Mouse (Mus musculus) layer of hippocampus, adult 2 months (tissue): Measurements from ENCODE around the gene Man1c1. TPM values are rescaled to one million over a fixed set of nuclear protein-coding genes. Genes with fewer than 3 reads are reported as not detected.

Source experiments
- DNase-seq, 2 experiments: peaks; one replicate each; pipeline ENCODE4 v3.0.0; 2022; ENCODE audit warnings: low spot score in 2 of 2
- H3K27ac ChIP-seq: fragments of 200-600 bp; 2 replicates; pipeline ENCODE4 v1.8.1; 2022
- H3K4me3 ChIP-seq: fragments of 200-600 bp; 2 replicates; pipeline ENCODE4 v1.8.1; 2022; ENCODE audit warnings: mild to moderate bottlenecking
- CTCF ChIP-seq: fragments of 200-600 bp; conservative IDR thresholded peaks from 2 replicates; pipeline ENCODE4 v1.8.1; 2022; ENCODE audit warnings: antibody characterized with exemption, mild to moderate bottlenecking, moderate library complexity
- total RNA-seq, 2 experiments: library from RNA; stranded (reverse); gene quantifications; 2 replicates each; pipeline ENCODE4 v1.2.3; 2021

Man1c1 gene
- total RNA-seq, 2 experiments from 2014 or later = 22.1 to 25.1 TPM

- DNase-seq = no peak
- Histone ChIP-seq H3K4me3 (no peak overlapping the region), H3K27ac (peak overlapping the region; percentile 80)
- no peak for TF ChIP-seq CTCF
Observed at GRCm38 (mm10) chr4:134618810-134619488, 85.1 kb downstream of the Man1c1 start.

DNA sequence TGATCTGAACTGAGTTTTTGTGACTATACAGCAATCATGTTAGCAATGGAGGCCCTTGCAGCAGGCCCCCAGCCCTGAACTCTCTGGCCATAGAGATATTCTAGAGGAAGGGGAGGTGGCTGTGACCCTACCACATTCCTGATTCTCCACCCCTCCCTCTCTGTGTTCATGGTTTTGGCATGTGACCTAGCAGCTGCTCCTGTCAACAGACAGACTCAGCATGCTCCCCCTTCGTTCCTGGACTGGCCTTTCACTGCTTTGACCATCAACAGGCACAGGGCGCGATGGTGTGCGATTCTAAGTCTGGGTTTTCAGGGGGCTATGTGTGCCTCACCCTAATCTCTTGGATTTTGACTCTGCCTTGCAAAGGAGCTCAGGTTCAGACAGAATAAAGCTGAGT, 86.3 kb downstream of the Man1c1 start:
- DNase-seq = no peak
- TF ChIP-seq CTCF = no peak
- no peak overlapping the region for H3K27ac ChIP-seq
- no peak overlapping the region for H3K4me3 ChIP-seq

GRCm38 (mm10) chr4:134615929-134616625, 88.0 kb downstream of the Man1c1 start:
- Histone ChIP-seq H3K27ac (peak overlapping the region; percentile 23; the same call in 1 of the 2 replicates), H3K4me3 (no peak overlapping the region)
- TF ChIP-seq CTCF = peak; percentile 36
- DNase-seq = no peak

GRCm38 (mm10) chr4:134612070-134612667, 91.9 kb downstream of the Man1c1 start:
- no peak for DNase-seq
- TF ChIP-seq CTCF = no peak
- no peak overlapping the region for H3K27ac ChIP-seq
- no peak overlapping the region for H3K4me3 ChIP-seq

DNA sequence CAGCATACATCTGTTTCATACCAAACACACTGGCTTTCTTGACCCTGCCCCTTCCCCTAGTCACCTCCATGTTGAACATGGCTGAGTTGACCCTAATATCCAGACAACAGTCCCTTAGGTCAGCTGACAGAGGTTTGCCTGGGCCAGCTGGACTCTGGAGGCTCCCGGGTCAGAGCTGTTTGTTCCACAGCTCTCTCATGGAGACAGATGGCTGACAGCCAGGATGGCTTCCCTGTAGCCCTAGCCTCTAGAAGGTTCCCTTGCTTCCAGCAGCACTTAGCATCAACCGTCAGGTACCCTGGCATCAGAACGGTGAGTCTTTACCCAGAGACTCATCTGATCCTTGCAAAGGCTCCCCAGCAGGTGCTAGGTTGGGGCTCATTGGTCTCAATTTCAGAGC, 93.5 kb downstream of the Man1c1 start:
- DNase-seq = no peak
- Histone ChIP-seq H3K27ac (no peak overlapping the region), H3K4me3 (no peak overlapping the region)
- TF ChIP-seq CTCF = no peak

GRCm38 (mm10) chr4:134607679-134608078, 96.4 kb downstream of the Man1c1 start:
- DNase-seq = no peak
- Histone ChIP-seq H3K4me3 (no peak overlapping the region), H3K27ac (no peak overlapping the region)
- no peak for TF ChIP-seq CTCF

- no peak for TF ChIP-seq CTCF
- Histone ChIP-seq H3K4me3 (no peak overlapping the region), H3K27ac (no peak overlapping the region; the same call in 1 of the 2 replicates)
- DNase-seq = no peak
Observed at GRCm38 (mm10) chr4:134606054-134606453, 98.0 kb downstream of the Man1c1 start.

DNA sequence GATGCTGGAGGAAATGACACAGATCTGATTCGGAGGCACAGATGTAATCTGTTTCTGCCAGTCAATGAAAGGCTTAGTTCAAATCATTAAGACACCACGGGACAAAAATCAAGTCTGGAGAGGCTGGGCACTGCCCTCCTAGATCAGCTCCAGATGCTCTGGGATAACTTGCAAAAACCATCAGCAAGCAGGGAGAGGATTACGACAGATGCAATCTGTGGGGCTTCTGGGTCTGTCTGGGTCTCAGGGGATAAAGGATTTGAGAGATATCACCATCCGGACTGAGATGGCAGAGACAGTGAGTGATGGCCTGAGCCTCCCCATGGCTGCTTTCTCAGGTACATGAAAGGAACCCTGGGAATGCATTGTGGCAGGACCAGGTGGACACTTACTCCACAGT, 99.6 kb downstream of the Man1c1 start:
- TF ChIP-seq CTCF = no peak
- no peak for DNase-seq

GRCm38 (mm10) chr4:134603553-134603952, 100.5 kb downstream of the Man1c1 start:
- H3K27ac ChIP-seq = no peak overlapping the region
- DNase-seq = no peak
- no peak for TF ChIP-seq CTCF
- no peak overlapping the region for H3K4me3 ChIP-seq

More for the DNA sequence above, 99.6 kb downstream of the Man1c1 start:
- Histone ChIP-seq H3K27ac (no peak overlapping the region), H3K4me3 (no peak overlapping the region)

GRCm38 (mm10) chr4:134602610-134603009, 101.5 kb downstream of the Man1c1 start:
- Histone ChIP-seq H3K27ac (peak overlapping the region; percentile 14; the same call in 1 of the 2 replicates), H3K4me3 (no peak overlapping the region)
- no peak for DNase-seq
- TF ChIP-seq CTCF = no peak

DNA sequence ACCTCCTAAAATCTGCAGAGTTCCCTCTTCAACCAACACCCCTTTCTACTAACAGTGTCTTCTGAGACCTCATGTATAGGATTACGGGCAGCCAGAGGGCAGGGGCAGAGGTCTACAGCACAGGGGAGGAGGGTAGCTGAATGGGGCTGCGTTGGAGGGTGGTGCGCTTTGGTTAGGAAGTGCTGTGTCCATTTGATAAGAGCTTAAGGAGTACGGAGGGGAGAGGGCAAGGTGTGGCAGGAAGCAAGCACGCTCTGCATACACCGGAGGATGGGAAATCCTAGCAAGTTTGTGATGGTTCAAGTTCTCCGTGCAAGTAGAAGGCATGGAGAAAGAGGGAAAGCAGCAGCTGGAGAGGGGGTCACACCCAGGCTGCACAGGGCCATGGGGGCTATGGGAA, 102.1 kb downstream of the Man1c1 start:
- no peak for DNase-seq
- no peak for TF ChIP-seq CTCF
- no peak overlapping the region for H3K4me3 ChIP-seq
- peak overlapping the region; percentile 78 for H3K27ac ChIP-seq

DNA sequence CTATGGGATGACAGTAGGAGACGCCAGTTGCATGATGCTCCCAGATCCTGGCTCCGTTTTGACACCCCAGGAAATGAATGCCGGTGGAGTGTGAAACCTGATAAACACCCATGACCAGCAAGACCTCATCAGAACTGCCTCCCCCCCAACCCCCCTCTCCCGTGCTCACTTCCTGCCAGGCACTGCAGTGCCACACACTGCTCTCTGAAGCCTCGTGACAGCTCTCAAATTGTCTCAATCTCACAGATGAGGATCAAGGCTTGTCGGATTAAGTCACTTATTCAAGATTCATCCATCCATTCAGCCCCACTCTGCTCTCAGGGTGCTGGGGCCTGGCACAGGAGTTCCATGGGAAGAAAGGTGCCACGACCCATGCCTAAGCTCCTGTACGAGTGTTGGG, 102.7 kb downstream of the Man1c1 start:
- TF ChIP-seq CTCF = no peak
- Histone ChIP-seq H3K4me3 (no peak overlapping the region), H3K27ac (peak overlapping the region; percentile 78)
- no peak for DNase-seq

GRCm38 (mm10) chr4:134600777-134601176, 103.3 kb downstream of the Man1c1 start:
- DNase-seq = no peak
- Histone ChIP-seq H3K4me3 (no peak overlapping the region), H3K27ac (peak overlapping the region; percentile 78)
- no peak for TF ChIP-seq CTCF
